Mouse (Mus musculus): ENCODE results near the gene Aurkb. TPM values are rescaled to one million over a fixed set of nuclear protein-coding genes. Genes with fewer than 3 reads are reported as not detected.

Gene Aurkb
- polyA plus RNA-seq, 1 experiment from 2014 or later = 29.6 TPM

DNA sequence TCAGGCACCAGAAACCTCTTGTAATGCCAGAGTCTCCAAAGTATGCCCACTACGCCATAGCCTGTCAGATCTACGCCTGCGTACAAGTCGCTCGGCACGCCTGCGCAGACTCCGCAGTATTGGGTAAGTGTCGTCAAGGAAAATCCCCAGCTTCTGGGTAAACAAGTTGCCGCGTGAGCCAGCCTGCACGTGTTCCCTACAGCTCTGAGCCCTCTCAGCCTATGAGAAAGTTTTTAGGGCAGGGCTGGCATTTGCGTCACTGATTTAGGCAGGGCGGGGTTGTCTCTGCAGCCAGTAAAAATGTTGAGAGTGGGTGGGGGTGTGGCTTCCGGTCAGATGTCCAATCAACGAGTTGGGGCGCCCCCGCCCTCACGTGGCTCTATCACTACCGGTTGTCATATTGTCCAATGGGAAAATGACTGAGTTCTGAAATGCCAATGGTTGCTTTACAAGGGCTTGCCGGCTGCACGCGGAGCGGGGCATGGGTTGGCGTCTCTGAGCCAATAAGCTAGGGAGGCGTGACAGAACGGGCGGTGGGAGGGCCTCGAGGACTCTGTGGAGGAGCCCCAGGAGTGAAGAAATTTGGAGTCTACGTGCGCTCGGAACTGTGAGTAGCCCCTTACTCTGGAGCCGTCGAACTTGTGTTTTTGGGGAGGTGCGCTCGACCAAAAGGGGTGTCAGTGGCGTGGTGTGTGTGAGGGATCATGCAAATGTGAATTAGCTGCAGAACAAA, 49.4 kb downstream of the Aurkb start, which contains the start of gene Per1:
Gene Per1, plus strand, starts transcription at position 521 of the 733 bp plus-strand sequence.
- Histone ChIP-seq H3K27me3 (ENCODE audit: control insufficient read depth, insufficient read depth, low read length) (no peaks in the 10 kb centered on the region), H3K4me1 (ENCODE audit: control insufficient read depth, insufficient read depth, low read length) (peaks cover 47% of the 10 kb centered on the region), H3K36me3 (ENCODE audit: control insufficient read depth, insufficient read depth, low read length) (peaks cover 13% of the 10 kb centered on the region), H3K9ac (replicated peaks; ENCODE audit: low read length) (peak within 1 kb of the TSS; percentile 37), H3K4me2 (ENCODE audit: low read length) (peak within 1 kb of the TSS; percentile 85), H3K9me3 (ENCODE audit: control insufficient read depth, low read length) (no peaks in the 10 kb centered on the region), H3K4me3 (replicated peaks; ENCODE audit: low read depth, low read length) (peak within 1 kb of the TSS; percentile 43), H3K27ac (replicated peaks; ENCODE audit: low read depth, low read length) (peak within 1 kb of the TSS; percentile 70)
- DNase-seq (peak; percentile 99), ATAC-seq (ENCODE audit: low FRiP score, low TSS enrichment) (peak; percentile 93)
- under 1% methylated on average over 37 of the region's 37 CpGs for WGBS

DNA sequence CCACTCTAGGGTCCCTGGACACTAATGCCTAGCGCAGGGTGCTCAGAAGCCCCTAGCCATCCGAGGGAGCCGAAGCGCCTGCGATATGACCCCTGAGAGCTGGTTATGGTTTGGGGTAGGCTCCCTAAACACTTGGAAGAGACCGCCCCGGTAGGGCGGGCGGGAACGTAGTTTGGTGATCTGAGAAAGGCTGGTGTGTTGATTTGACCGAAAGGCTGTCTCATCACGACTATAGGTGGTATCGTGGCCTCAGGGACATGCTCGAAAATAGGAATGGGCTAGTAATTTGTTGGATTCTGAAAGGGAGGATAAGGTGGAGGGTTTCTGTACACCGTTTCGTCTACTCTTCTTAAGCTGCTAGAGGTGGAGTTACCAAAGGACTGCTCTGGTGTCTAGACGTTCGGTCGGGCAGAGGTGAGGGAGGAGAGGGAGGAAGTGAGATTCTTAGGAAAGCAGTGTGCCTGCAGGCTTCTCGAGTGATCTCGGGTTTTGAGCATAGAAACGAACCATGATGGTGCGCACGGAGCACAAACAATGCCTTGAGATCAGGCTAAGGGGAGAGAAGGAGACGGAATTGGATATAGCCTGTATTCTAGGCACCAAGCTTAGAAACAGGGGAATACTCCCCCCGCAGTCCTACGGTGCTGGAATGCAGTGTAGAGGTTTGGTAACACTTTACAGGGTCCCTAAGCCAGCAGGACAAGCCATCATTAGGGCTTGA, 50.2 kb downstream of the Aurkb start:
- H3K9ac ChIP-seq (replicated peaks; ENCODE audit: low read length) = peak overlapping the region; percentile 37
- no peaks in the 10 kb centered on the region for H3K9me3 ChIP-seq (ENCODE audit: control insufficient read depth, low read length)
- peak overlapping the region; percentile 85 for H3K4me2 ChIP-seq (ENCODE audit: low read length)
- H3K27ac ChIP-seq (replicated peaks; ENCODE audit: low read depth, low read length) = peak overlapping the region; percentile 61
- DNase-seq (no peak), ATAC-seq (ENCODE audit: low FRiP score, low TSS enrichment) (no peak)
- 4% methylated on average over 27 of the region's 27 CpGs for WGBS
- peaks cover 5% of the 10 kb centered on the region for H3K36me3 ChIP-seq (ENCODE audit: control insufficient read depth, insufficient read depth, low read length)
- H3K27me3 ChIP-seq (ENCODE audit: control insufficient read depth, insufficient read depth, low read length) = no peaks in the 10 kb centered on the region
- peak overlapping the region; percentile 43 for H3K4me3 ChIP-seq (replicated peaks; ENCODE audit: low read depth, low read length)
- H3K4me1 ChIP-seq (ENCODE audit: control insufficient read depth, insufficient read depth, low read length) = peaks cover 48% of the 10 kb centered on the region

DNA sequence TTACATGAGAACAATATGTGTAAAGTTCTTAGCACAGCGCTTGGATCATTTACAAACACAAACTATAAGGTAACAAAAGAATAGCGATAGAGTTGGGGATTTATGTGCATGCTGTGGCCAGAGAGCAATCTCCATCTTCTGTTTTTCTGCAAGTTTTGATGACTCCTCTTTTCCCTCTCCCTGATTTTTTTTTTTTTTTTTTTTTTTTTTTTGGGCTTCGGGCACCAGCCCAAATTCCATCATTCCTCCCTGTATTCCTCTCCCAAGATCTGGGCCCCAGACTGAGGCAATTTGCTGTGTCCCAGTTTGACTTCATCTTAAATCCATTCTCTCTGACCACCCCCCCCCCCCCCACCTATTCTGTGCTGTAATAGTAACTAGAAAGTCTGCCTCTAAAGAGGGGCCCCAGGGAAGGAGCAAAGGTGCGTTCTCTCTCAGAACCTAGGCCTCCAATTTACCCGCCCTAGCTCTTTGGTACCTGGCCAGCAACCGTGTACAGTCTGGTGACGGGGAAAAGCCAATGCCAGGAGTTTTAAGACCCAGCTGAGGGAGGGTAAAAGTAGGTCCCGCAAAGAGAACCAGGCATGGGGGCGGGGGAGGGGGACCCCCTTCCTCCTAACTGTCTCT, 51.0 kb downstream of the Aurkb start:
- Histone ChIP-seq H3K4me2 (ENCODE audit: low read length) (peak overlapping the region; percentile 85), H3K9me3 (ENCODE audit: control insufficient read depth, low read length) (no peaks in the 10 kb centered on the region), H3K4me3 (replicated peaks; ENCODE audit: low read depth, low read length) (peak overlapping the region; percentile 43), H3K9ac (replicated peaks; ENCODE audit: low read length) (peak overlapping the region; percentile 46; the same call in 1 of the 2 replicates), H3K27ac (replicated peaks; ENCODE audit: low read depth, low read length) (peak overlapping the region; percentile 78; the same call in 1 of the 2 replicates), H3K36me3 (ENCODE audit: control insufficient read depth, insufficient read depth, low read length) (peaks cover 12% of the 10 kb centered on the region), H3K27me3 (ENCODE audit: control insufficient read depth, insufficient read depth, low read length) (no peaks in the 10 kb centered on the region), H3K4me1 (ENCODE audit: control insufficient read depth, insufficient read depth, low read length) (peaks cover 48% of the 10 kb centered on the region)
- DNase-seq = no peak
- ATAC-seq (ENCODE audit: low FRiP score, low TSS enrichment) = no peak
- 19% methylated on average over 9 of the region's 9 CpGs for WGBS

DNA sequence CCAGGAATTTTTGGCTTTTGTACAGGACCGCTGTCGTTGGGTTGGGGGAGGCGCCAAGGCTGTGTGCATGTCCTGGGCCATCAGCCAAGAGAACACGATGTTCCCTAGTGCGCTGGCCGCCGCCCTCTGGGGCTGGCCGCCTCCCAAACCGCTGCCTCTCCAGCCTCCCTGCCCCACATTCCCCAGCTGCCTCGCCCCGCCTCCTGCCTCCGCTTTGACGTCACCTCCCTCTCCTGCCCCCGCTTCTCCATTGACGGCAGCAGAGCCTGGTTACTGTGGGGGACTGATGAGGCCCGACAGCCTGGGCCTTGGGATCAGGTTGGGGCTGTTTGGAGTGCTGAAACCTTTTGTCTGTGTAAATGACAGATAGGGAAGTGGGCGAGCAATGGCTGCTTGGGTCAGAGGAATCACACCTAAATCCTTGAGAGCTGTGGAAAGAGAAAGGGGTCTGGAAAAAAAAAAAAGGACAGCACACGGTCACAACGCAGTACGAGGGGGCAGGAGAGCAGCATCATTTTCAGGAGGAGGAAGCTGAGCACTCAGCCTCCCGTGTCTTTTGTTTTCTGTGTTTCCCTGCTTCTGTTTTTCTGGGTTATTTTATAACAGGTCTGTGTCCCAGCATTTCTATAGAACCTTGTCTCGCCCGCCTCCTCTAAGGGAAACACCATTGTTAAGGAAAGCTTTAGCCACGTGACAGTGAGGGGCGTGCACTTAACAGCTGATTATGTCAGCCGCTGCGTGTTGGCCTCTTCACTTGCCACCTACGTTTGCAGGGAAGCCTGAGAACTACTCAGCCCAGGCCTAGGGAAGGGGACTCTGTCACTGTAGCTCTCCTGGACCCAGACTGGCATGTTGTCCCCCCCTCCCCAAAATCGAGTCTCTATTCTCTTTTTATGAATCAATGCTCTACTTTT, 51.8 kb downstream of the Aurkb start:
- H3K4me1 ChIP-seq (ENCODE audit: control insufficient read depth, insufficient read depth, low read length) = peaks cover 48% of the 10 kb centered on the region
- peak overlapping the region; percentile 22 for H3K4me3 ChIP-seq (replicated peaks; ENCODE audit: low read depth, low read length)
- no peaks in the 10 kb centered on the region for H3K27me3 ChIP-seq (ENCODE audit: control insufficient read depth, insufficient read depth, low read length)
- H3K9me3 ChIP-seq (ENCODE audit: control insufficient read depth, low read length) = no peaks in the 10 kb centered on the region
- DNase-seq = peak; percentile 86
- 3% methylated on average over 29 of the region's 29 CpGs for WGBS
- H3K4me2 ChIP-seq (ENCODE audit: low read length) = peak overlapping the region; percentile 85
- no peak for ATAC-seq (ENCODE audit: low FRiP score, low TSS enrichment)
- H3K36me3 ChIP-seq (ENCODE audit: control insufficient read depth, insufficient read depth, low read length) = peaks cover 20% of the 10 kb centered on the region
- peak overlapping the region; percentile 78 for H3K27ac ChIP-seq (replicated peaks; ENCODE audit: low read depth, low read length)
- peak overlapping the region; percentile 46; the same call in 1 of the 2 replicates for H3K9ac ChIP-seq (replicated peaks; ENCODE audit: low read length)

DNA sequence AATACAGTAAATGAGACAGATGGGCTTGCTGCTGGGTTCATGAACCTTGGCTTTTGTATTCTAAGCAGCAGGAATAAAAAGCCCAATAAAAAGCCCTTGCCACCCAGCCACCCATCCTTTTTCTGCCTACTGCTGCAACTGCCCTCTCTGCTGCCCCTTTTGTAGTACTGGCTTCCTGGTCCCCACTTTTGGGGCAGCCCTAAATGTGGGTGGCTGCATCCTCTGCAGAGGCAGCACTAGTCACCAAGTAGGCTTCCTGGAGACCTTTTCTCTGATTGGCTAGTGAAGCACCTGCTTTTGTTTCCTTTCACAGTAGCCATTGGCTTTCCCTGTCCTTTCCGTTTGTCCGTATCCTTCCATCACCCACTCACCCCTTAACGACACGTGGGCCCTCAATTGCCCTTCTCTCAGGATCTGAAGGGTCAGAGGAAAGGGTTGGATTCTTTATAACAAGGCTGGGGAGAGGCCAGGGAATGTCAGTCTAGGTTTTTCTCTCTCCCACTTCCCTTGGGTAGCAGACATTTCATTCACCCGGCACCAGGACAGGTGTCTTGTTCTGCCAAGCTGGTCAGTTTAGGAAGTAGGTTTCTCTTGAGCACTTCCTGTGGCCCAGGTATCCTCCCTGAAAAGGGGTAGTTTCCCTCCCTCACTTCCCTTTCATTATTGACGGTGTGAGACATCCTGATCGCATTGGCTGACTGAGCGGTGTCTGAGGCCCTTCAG, 52.8 kb downstream of the Aurkb start:
- H3K27ac ChIP-seq (replicated peaks; ENCODE audit: low read depth, low read length) = peak overlapping the region; percentile 75
- no peaks in the 10 kb centered on the region for H3K27me3 ChIP-seq (ENCODE audit: control insufficient read depth, insufficient read depth, low read length)
- ATAC-seq (ENCODE audit: low FRiP score, low TSS enrichment) = no peak
- H3K9me3 ChIP-seq (ENCODE audit: control insufficient read depth, low read length) = no peaks in the 10 kb centered on the region
- 21% methylated on average over 8 of the region's 8 CpGs for whole genome bisulfite sequencing
- H3K9ac ChIP-seq (replicated peaks; ENCODE audit: low read length) = peak overlapping the region; percentile 54; the same call in 1 of the 2 replicates
- H3K4me3 ChIP-seq (replicated peaks; ENCODE audit: low read depth, low read length) = peak overlapping the region; percentile 52
- peaks cover 25% of the 10 kb centered on the region for H3K36me3 ChIP-seq (ENCODE audit: control insufficient read depth, insufficient read depth, low read length)
- DNase-seq = no peak
- peak overlapping the region; percentile 85 for H3K4me2 ChIP-seq (ENCODE audit: low read length)
- H3K4me1 ChIP-seq (ENCODE audit: control insufficient read depth, insufficient read depth, low read length) = peaks cover 48% of the 10 kb centered on the region

DNA sequence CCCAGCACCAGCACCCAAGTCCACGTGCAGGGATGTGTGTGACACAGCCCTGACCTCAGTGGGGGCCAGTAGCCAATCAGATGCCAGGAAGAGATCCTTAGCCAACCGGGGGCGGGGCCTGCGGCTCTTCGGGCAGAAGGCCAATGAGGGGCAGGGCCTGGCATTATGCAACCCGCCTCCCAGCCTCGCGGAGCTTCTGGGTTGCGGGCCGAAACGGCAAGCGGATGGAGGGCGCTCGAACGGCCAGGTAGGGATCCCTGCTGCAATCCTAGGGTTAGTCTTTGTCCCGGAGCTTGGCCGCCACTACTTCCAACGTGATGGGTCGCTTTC, 53.3 kb downstream of the Aurkb start:
- peak overlapping the region; percentile 75 for H3K27ac ChIP-seq (replicated peaks; ENCODE audit: low read depth, low read length)
- peak overlapping the region; percentile 52 for H3K4me3 ChIP-seq (replicated peaks; ENCODE audit: low read depth, low read length)
- H3K9me3 ChIP-seq (ENCODE audit: control insufficient read depth, low read length) = no peaks in the 10 kb centered on the region
- peak overlapping the region; percentile 85 for H3K4me2 ChIP-seq (ENCODE audit: low read length)
- H3K4me1 ChIP-seq (ENCODE audit: control insufficient read depth, insufficient read depth, low read length) = peaks cover 48% of the 10 kb centered on the region
- WGBS = under 1% methylated on average over 19 of the region's 19 CpGs
- H3K27me3 ChIP-seq (ENCODE audit: control insufficient read depth, insufficient read depth, low read length) = no peaks in the 10 kb centered on the region
- H3K36me3 ChIP-seq (ENCODE audit: control insufficient read depth, insufficient read depth, low read length) = peaks cover 31% of the 10 kb centered on the region
- peak overlapping the region; percentile 54 for H3K9ac ChIP-seq (replicated peaks; ENCODE audit: low read length)
- peak; percentile 94 for DNase-seq
- peak; percentile 34 for ATAC-seq (ENCODE audit: low FRiP score, low TSS enrichment)

DNA sequence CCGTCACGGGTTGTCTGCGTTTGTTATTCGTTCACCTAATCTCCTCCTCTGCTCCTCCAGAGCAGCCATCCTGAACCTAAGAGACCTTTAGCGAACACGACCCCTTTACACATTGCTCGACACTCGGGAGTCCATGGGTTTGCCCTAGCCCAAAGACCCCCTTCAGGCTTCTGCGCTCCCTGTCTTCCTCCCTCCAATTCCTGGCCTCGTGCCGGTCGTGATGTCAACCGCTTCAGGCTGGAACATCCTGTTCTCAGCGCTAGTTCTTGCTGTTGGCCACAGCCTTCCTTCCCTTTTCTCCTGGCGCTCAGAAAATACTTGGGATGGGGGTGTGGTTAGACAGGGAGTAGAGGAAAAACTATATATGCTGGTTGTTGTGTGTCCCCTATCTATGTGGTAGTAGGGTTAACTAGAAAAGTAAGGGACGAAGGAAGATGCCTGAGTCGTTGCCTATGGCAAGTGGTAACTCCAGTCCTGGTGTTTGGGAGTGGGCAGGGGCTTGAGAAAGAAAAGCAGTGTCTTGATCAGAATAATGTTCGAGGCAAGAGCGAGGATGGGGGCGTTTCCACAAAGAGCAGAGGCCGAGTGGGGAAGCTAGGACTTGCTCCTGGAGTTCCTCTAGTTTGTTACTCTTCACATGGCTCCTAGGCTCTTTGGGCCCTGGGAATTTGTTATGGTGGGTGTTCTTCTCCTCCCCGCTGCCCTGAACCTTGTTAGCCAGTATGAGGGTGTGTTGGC, 53.9 kb downstream of the Aurkb start:
- peak; percentile 61 for DNase-seq
- Histone ChIP-seq H3K9me3 (ENCODE audit: control insufficient read depth, low read length) (no peaks in the 10 kb centered on the region), H3K27ac (replicated peaks; ENCODE audit: low read depth, low read length) (peak overlapping the region; percentile 75), H3K36me3 (ENCODE audit: control insufficient read depth, insufficient read depth, low read length) (peaks cover 37% of the 10 kb centered on the region), H3K27me3 (ENCODE audit: control insufficient read depth, insufficient read depth, low read length) (no peaks in the 10 kb centered on the region), H3K4me2 (ENCODE audit: low read length) (peak overlapping the region; percentile 85), H3K4me3 (replicated peaks; ENCODE audit: low read depth, low read length) (peak overlapping the region; percentile 52), H3K4me1 (ENCODE audit: control insufficient read depth, insufficient read depth, low read length) (peaks cover 46% of the 10 kb centered on the region), H3K9ac (replicated peaks; ENCODE audit: low read length) (peak overlapping the region; percentile 54)
- ATAC-seq (ENCODE audit: low FRiP score, low TSS enrichment) = no peak
- WGBS = 1% methylated on average over 22 of the region's 22 CpGs
